Mouse (Mus musculus) liver, adult 2 months (tissue): ENCODE measurements around the gene Parvg. TPM values are rescaled to one million over a fixed set of nuclear protein-coding genes. Genes with fewer than 3 reads are reported as not detected.

Experiments used
- DNase-seq: peaks from one replicate; pipeline ENCODE4 v3.0.0-alpha.2; 2011; ENCODE audit warnings: low read depth, low spot score; ENCODE audit errors: extremely low read depth
- H3K27ac ChIP-seq: fragments of 200-500 bp; replicated peaks from 2 replicates; pipeline ENCODE4 v1.5.1; 2012; ENCODE audit warnings: low read depth, mild to moderate bottlenecking, control low read depth, inconsistent platforms, low read length; ENCODE audit not compliant: insufficient read depth
- H3K27me3 ChIP-seq: fragments of 200-500 bp; 2 replicates; pipeline ENCODE4 v1.6.1; 2012; ENCODE audit warnings: mild to moderate bottlenecking, moderate library complexity, low read length, inconsistent platforms; ENCODE audit not compliant: control insufficient read depth, insufficient read depth
- H3K36me3 ChIP-seq: fragments of 200-500 bp; 2 replicates; pipeline ENCODE4 v1.6.1; 2012; ENCODE audit warnings: low read length, inconsistent platforms; ENCODE audit not compliant: control insufficient read depth, insufficient read depth
- H3K4me1 ChIP-seq: fragments of 200-500 bp; 2 replicates; pipeline ENCODE4 v1.6.1; 2011; ENCODE audit warnings: low read length; ENCODE audit not compliant: control insufficient read depth, insufficient read depth
- H3K4me3 ChIP-seq: fragments of 200-500 bp; 2 replicates; pipeline ENCODE4 v1.5.1; 2011; ENCODE audit warnings: low read depth, mild to moderate bottlenecking, control low read depth, low read length, moderate library complexity; ENCODE audit not compliant: insufficient read depth
- H3K79me2 ChIP-seq: fragments of 200-500 bp; 2 replicates; pipeline ENCODE4 v1.6.1; 2012; ENCODE audit warnings: inconsistent platforms, mild to moderate bottlenecking, low read length, moderate library complexity; ENCODE audit not compliant: control insufficient read depth, insufficient read depth
- H3K9ac ChIP-seq: fragments of 200-500 bp; 2 replicates; pipeline ENCODE4 v1.6.1; 2012; ENCODE audit warnings: low read depth, mild to moderate bottlenecking, control low read depth, inconsistent platforms, low read length
- CTCF ChIP-seq: fragments of 200-500 bp; IDR thresholded peaks from 2 replicates; pipeline ENCODE4 v1.5.1; 2011; ENCODE audit warnings: low read depth, low read length, control low read depth
- POLR2A ChIP-seq: fragments of 200-500 bp; IDR thresholded peaks from 2 replicates; pipeline ENCODE4 v1.6.1; 2011; ENCODE audit warnings: low read length, control low read depth; ENCODE audit not compliant: insufficient read depth; ENCODE audit errors: extremely low read depth
- WGBS: fragments of 180-500 bp; shearing (Covaris S2); methylation state at CpG from one replicate; pipeline ENCODE4 v1.1.7; 2018; 5-methylcytosine and 5-hydroxymethylcytosine counted together
- polyA plus RNA-seq: library from polyadenylated mRNA; depleted of rRNA; stranded (reverse); fragments of >200 nt; gene quantifications from 2 replicates; pipeline ENCODE4 v1.2.3, GENCODE M21; 2012
- total RNA-seq: library from RNA; depleted of rRNA; stranded (reverse); fragments of >200 nt; gene quantifications from 2 replicates; pipeline ENCODE4 v1.2.3, GENCODE M21; 2014

The Parvg gene
- total and polyA plus RNA-seq, 2 experiments = 0.74 to 0.95 TPM

DNA sequence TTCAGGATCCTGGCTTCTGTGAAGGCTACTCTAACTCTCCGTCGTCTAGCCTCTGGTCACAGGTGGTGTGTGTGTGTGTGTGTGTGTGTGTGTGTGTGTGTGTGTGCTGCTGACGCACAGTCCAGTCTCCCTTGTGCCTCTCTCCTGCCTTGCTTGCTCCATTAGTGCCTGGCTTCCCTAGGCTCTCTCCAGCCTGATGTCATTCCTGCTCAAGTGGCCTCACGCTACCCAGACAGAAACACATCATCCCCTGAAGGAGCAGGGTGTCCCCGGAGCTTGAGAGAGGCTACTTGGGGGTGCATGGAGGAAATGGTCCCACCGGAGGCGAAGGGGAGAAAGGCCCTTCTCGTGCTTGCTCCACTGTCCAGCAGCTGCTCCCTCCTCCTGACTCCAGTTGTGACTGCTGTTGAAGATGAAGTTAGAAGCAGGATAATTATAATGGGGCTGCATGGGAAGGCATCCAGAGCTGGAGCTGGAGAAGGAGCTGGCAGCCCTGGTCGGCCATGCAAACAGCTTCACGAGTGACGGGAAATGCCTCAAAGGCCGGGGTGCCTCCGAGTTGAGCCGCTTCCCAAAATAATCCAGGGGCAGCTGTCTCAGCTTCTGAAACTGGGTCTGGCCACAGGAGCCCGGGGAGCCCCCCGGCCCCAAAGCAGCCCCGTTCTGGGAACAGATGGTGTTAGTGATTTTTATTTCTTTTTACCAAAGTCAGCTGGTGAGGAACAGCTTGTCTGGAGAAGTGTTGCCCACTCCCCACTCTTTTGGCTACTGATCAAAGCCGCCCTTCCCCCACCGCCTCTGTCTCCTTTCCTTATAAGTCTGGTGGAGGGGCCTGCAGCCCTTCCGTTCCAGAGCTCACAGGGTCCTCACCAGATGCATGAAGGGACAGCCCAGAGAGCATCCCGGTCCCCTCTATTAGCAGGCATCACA is 28.4 kb downstream of the Parvg start:
- DNase-seq = no peak
- WGBS = 75% methylated on average over 21 of the region's 21 CpGs
- H3K4me1 ChIP-seq = no peaks in the 10 kb centered on the region
- H3K27me3 ChIP-seq = no peaks in the 10 kb centered on the region
- no peaks in the 10 kb centered on the region for H3K79me2 ChIP-seq
- H3K4me3 ChIP-seq = no peak overlapping the region
- TF ChIP-seq CTCF (no peak), POLR2A (no peak)
- no peaks in the 10 kb centered on the region for H3K36me3 ChIP-seq
- no peak overlapping the region for H3K27ac ChIP-seq
- H3K9ac ChIP-seq = no peak overlapping the region

DNA sequence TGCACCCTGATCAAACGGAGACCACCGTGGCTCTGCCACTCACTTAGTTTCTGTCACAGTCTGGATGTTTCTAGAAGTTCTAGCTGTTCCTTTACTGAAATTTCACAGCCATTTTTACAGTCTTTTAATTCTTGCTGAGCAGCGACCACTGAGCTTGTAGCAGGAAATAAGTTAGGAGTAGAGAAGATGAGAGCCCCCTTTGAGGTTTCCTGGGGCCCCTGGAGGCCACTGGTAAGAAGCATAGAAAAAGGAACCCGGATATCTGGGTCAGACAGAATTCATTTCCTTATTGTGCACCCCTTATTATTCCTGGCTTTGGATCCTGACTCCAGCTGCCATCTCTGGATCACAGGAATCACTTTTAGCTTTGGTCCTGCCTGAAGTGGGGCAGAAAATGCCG is 31.3 kb downstream of the Parvg start:
- 74% methylated on average over 5 of the region's 5 CpGs for WGBS
- no peak overlapping the region for H3K9ac ChIP-seq
- TF ChIP-seq POLR2A (no peak), CTCF (no peak)
- no peaks in the 10 kb centered on the region for H3K4me1 ChIP-seq
- H3K36me3 ChIP-seq = no peaks in the 10 kb centered on the region
- no peaks in the 10 kb centered on the region for H3K27me3 ChIP-seq
- H3K27ac ChIP-seq = no peak overlapping the region
- no peak for DNase-seq
- H3K79me2 ChIP-seq = no peaks in the 10 kb centered on the region
- H3K4me3 ChIP-seq = no peak overlapping the region

DNA sequence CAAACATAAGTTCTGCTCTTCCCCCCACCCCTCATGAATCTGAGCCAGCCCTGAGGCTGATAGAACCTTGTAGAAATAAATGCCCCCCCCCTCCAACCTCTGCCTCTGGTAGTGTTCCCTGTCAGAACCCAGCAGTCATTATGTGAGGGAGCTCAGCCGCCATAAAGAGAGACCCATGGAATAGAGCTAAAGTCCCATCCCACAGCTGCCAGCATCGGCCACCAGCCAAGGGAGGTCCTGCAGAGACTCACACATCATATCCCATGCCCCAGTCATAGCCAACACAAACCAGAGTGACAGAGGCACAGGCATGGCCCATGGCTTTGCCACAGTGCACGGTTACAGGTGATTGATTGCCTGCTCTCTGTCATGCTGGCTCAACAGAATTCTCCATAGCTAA is 40.9 kb downstream of the Parvg start:
- no peaks in the 10 kb centered on the region for H3K36me3 ChIP-seq
- DNase-seq = no peak

DNA sequence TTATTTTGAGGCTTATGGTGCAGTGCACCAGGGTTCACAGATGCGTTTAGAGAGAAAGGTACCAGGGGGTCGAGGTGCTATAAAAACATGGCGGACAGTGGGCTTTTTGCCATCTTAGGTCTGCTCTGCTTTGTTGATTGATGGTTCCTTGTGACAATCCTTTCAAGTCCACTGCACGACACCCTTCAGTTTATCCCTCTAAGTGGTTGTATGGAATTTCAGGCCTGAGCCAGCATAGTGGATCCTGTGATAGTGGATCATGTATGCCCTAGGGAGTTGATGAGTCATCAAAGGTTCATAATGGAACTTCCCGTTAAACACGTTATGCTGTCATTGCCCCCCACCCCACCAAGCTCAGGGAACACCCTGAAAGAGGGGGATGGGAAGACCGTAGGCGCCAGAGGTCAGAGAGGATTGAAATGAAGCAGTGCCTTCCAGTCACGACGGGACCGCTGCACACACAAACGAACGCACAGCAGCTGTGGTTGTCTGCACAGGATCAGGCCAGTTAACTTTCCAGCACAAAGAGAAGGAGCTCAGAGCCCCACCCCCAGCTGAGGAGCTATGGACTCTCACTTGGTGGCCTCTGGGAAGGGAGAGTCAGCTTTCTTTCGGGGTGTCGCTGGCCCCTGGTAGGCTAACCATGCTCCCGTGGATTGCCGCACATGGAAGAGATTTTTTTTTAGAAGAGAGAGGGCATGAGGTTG is 42.0 kb downstream of the Parvg start:
- H3K4me3 ChIP-seq = no peak overlapping the region
- 84% methylated on average over 17 of the region's 17 CpGs for WGBS
- H3K79me2 ChIP-seq = no peaks in the 10 kb centered on the region
- no peaks in the 10 kb centered on the region for H3K27me3 ChIP-seq
- no peaks in the 10 kb centered on the region for H3K36me3 ChIP-seq
- TF ChIP-seq CTCF (no peak), POLR2A (no peak)
- H3K4me1 ChIP-seq = no peaks in the 10 kb centered on the region
- H3K9ac ChIP-seq = no peak overlapping the region
- no peak overlapping the region for H3K27ac ChIP-seq
- DNase-seq = no peak

More for the DNA sequence above, 40.9 kb downstream of the Parvg start:
- no peaks in the 10 kb centered on the region for H3K27me3 ChIP-seq
- 86% methylated on average over 3 of the region's 3 CpGs for WGBS
- H3K27ac ChIP-seq = no peak overlapping the region
- H3K4me1 ChIP-seq = no peaks in the 10 kb centered on the region
- no peak overlapping the region for H3K4me3 ChIP-seq
- TF ChIP-seq CTCF = no peak
- no peak for TF ChIP-seq POLR2A
- H3K9ac ChIP-seq = no peak overlapping the region
- H3K79me2 ChIP-seq = no peaks in the 10 kb centered on the region

DNA sequence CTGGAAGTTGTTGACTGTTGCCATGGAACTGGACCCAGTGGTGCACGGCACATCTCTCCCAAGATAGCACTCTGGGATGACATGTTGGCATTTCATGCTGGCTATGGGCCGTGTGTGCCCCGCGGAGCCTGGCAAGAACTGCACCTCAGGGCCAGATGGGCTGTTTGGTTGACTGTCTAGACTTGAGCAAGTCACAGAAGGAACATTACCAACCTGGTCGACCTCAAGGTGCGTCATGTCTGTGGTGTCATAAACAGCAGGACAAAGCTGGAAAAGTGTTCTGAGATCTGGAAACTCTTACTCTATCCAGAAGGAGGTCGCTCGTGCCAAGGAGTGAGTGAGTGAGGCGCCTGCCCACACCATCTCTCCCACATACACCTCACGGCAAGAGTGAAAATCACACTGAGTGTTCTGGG is 42.8 kb downstream of the Parvg start:
- no peak for DNase-seq
- Histone ChIP-seq H3K79me2 (no peaks in the 10 kb centered on the region), H3K9ac (no peak overlapping the region), H3K4me1 (no peaks in the 10 kb centered on the region), H3K36me3 (no peaks in the 10 kb centered on the region), H3K27me3 (no peaks in the 10 kb centered on the region), H3K4me3 (no peak overlapping the region), H3K27ac (no peak overlapping the region)
- WGBS = 82% methylated on average over 10 of the region's 10 CpGs
- TF ChIP-seq CTCF (no peak), POLR2A (no peak)

DNA sequence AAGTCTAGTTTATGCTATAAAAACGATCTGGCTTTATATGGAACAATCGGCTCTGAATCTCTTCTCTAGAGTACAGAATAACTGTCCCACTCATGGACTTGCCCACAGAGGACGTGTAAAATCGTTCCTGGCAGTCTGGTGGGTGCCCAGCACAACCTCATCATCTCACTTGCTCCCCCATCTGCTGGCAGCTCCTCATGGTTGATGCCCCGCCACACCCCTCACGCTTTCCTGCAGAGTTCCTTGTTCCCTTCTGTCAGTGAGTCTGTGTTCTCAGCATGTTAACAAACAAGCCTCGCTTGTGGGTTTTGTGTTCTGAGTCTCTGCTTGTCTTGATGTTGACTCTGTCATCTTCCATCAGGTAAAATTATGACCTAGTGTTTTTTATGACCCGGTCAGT is 43.6 kb downstream of the Parvg start:
- TF ChIP-seq POLR2A (no peak), CTCF (no peak)
- WGBS = 67% methylated on average over 8 of the region's 8 CpGs
- H3K4me3 ChIP-seq = no peak overlapping the region
- DNase-seq = no peak
- H3K27ac ChIP-seq = no peak overlapping the region
- H3K4me1 ChIP-seq = no peaks in the 10 kb centered on the region
- H3K36me3 ChIP-seq = no peaks in the 10 kb centered on the region
- H3K9ac ChIP-seq = no peak overlapping the region
- H3K27me3 ChIP-seq = no peaks in the 10 kb centered on the region
- H3K79me2 ChIP-seq = no peaks in the 10 kb centered on the region
